Mouse (Mus musculus): ENCODE data around the gene Zfp592. TPM values are rescaled to one million over a fixed set of nuclear protein-coding genes. Genes with fewer than 3 reads are reported as not detected.

The Zfp592 gene
- polyA plus RNA-seq, 1 experiment: 17.3 TPM

- TF ChIP-seq POLR2A (IDR thresholded peaks at IDR 0.05; ENCODE audit: borderline replicate concordance, insufficient read depth, low read length) (no peak), CTCF (IDR thresholded peaks at IDR 0.05; ENCODE audit: borderline replicate concordance, insufficient read depth, low read depth, low read length) (no peak)
Observed at GRCm38 (mm10) chr7:81075732-81076131, 82.3 kb downstream of the Zfp592 start.

GRCm38 (mm10) chr7:81077009-81077408, 83.5 kb downstream of the Zfp592 start:
- DNase-seq: no peak
- Histone ChIP-seq H3K4me3 (replicated peaks; ENCODE audit: insufficient read depth, low read depth, low read length) (no peak overlapping the region), H3K27ac (ENCODE audit: insufficient read depth, low read length) (no peak overlapping the region), H3K27me3 (ENCODE audit: control insufficient read depth, insufficient read depth, low read length) (no peaks in the 10 kb centered on the region), H3K4me1 (ENCODE audit: control insufficient read depth, insufficient read depth, low read length) (no peaks in the 10 kb centered on the region)
- WGBS: 81% methylated on average over 6 of the region's 6 CpGs
- TF ChIP-seq CTCF (IDR thresholded peaks at IDR 0.05; ENCODE audit: borderline replicate concordance, insufficient read depth, low read depth, low read length) (no peak), POLR2A (IDR thresholded peaks at IDR 0.05; ENCODE audit: borderline replicate concordance, insufficient read depth, low read length) (no peak)

More at GRCm38 (mm10) chr7:81075732-81076131, 82.3 kb downstream of the Zfp592 start:
- 89% methylated on average over 5 of the region's 5 CpGs for WGBS
- Histone ChIP-seq H3K27ac (ENCODE audit: insufficient read depth, low read length) (no peak overlapping the region), H3K4me3 (replicated peaks; ENCODE audit: insufficient read depth, low read depth, low read length) (no peak overlapping the region), H3K4me1 (ENCODE audit: control insufficient read depth, insufficient read depth, low read length) (no peaks in the 10 kb centered on the region), H3K27me3 (ENCODE audit: control insufficient read depth, insufficient read depth, low read length) (no peaks in the 10 kb centered on the region)
- DNase-seq: no peak

GRCm38 (mm10) chr7:81078740-81079139, 85.3 kb downstream of the Zfp592 start:
- Histone ChIP-seq H3K27me3 (ENCODE audit: control insufficient read depth, insufficient read depth, low read length) (no peaks in the 10 kb centered on the region), H3K27ac (ENCODE audit: insufficient read depth, low read length) (no peak overlapping the region), H3K4me1 (ENCODE audit: control insufficient read depth, insufficient read depth, low read length) (no peaks in the 10 kb centered on the region), H3K4me3 (replicated peaks; ENCODE audit: insufficient read depth, low read depth, low read length) (no peak overlapping the region)
- no peak for DNase-seq
- no peak for TF ChIP-seq CTCF (IDR thresholded peaks at IDR 0.05; ENCODE audit: borderline replicate concordance, insufficient read depth, low read depth, low read length)
- no peak for TF ChIP-seq POLR2A (IDR thresholded peaks at IDR 0.05; ENCODE audit: borderline replicate concordance, insufficient read depth, low read length)
- 75% methylated on average over 6 of the region's 6 CpGs for WGBS

- H3K4me3 ChIP-seq (replicated peaks; ENCODE audit: insufficient read depth, low read depth, low read length): no peak overlapping the region
- no peak for TF ChIP-seq POLR2A (IDR thresholded peaks at IDR 0.05; ENCODE audit: borderline replicate concordance, insufficient read depth, low read length)
- TF ChIP-seq CTCF (IDR thresholded peaks at IDR 0.05; ENCODE audit: borderline replicate concordance, insufficient read depth, low read depth, low read length): no peak
- no peak overlapping the region for H3K27ac ChIP-seq (ENCODE audit: insufficient read depth, low read length)
- WGBS: 11% methylated on average over 18 of the region's 18 CpGs
- no peaks in the 10 kb centered on the region for H3K4me1 ChIP-seq (ENCODE audit: control insufficient read depth, insufficient read depth, low read length)
- no peaks in the 10 kb centered on the region for H3K27me3 ChIP-seq (ENCODE audit: control insufficient read depth, insufficient read depth, low read length)
- DNase-seq: no peak
Observed at GRCm38 (mm10) chr7:81093420-81093965, 100.0 kb downstream of the Zfp592 start.

- DNase-seq: no peak
- no peaks in the 10 kb centered on the region for H3K4me1 ChIP-seq (ENCODE audit: control insufficient read depth, insufficient read depth, low read length)
- WGBS: 89% methylated on average over 6 of the region's 6 CpGs
- H3K27ac ChIP-seq (ENCODE audit: insufficient read depth, low read length): no peak overlapping the region
- no peak for TF ChIP-seq CTCF (IDR thresholded peaks at IDR 0.05; ENCODE audit: borderline replicate concordance, insufficient read depth, low read depth, low read length)
- no peaks in the 10 kb centered on the region for H3K27me3 ChIP-seq (ENCODE audit: control insufficient read depth, insufficient read depth, low read length)
- H3K4me3 ChIP-seq (replicated peaks; ENCODE audit: insufficient read depth, low read depth, low read length): no peak overlapping the region
Observed at GRCm38 (mm10) chr7:81094104-81094757, 100.8 kb downstream of the Zfp592 start.

Other genes starting within 250 kb of the Zfp592 start
- 21.0 and 21.5 TPM in 2 replicates for gene Iqgap1, start 167.7 kb upstream of the Zfp592 start, polyA plus RNA-seq (2012; rRNA removed)
- 8.6 and 10.2 TPM in 2 replicates for gene Zscan2, start 132.8 kb upstream of the Zfp592 start, polyA plus RNA-seq (2012; rRNA removed)
- 22.2 and 22.8 TPM in 2 replicates for gene Wdr73, start 92.4 kb upstream of the Zfp592 start, polyA plus RNA-seq (2012; rRNA removed)
- gene Nmb, start 88.6 kb upstream of the Zfp592 start, polyA plus RNA-seq (2012; rRNA removed): 9.8 and 10.9 TPM in 2 replicates
- 46.7 and 51.6 TPM in 2 replicates for gene Sec11a, start 45.9 kb upstream of the Zfp592 start, polyA plus RNA-seq (2012; rRNA removed)
- gene Alpk3, start 63.9 kb downstream of the Zfp592 start, polyA plus RNA-seq (2012; rRNA removed): 0.15 and 0.17 TPM in 2 replicates
- gene Slc28a1, start 121.1 kb downstream of the Zfp592 start, polyA plus RNA-seq (2012; rRNA removed): 0.06 and 0.07 TPM in 2 replicates
- gene Pde8a, start 219.9 kb downstream of the Zfp592 start, polyA plus RNA-seq (2012; rRNA removed): 16.4 and 21.8 TPM in 2 replicates